ENCODE assay signal across 25 mouse cellular contexts in the genomic region with DNA sequence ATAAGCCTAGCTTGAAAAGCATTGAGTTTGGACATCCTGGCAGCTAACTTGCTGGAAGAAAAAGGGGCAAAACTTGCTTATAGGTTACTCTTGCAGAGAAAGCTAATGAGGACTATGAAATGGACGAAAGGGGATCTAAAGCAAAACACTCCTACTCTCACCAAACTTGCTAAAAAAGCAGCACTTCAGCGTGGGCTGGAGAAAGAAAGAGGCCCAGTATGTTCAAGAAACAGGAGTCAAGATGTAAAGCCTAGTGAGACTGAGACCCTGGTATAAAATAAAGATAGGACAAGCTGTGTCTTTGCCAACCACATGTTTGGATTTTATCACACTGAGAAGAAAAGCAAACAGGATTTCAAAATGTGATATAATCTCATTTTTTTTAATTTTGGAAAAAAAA.
"Had no signal": no experiment of that assay in that cellular context is flagged by ENCODE, and none has a peak within 500 bp of the region (broad histone marks: within the 10 kb centered on the region; RNA-seq: fewer than 3 reads in every experiment).

No protein-coding gene starts in this region.

- H3K4me3 ChIP-seq: gastrocnemius, adult 2 months; heart, embryonic 10.5 days; heart, embryonic 12.5 days; hindbrain, embryonic 10.5 days; hindbrain, embryonic 12.5 days; intestine, embryonic 15.5 days; layer of hippocampus, adult 2 months; limb, embryonic 10.5 days; limb, embryonic 12.5 days had no signal

- H3K9me3 ChIP-seq: heart, embryonic 10.5 days; heart, embryonic 12.5 days; hindbrain, embryonic 10.5 days; hindbrain, embryonic 12.5 days; intestine, embryonic 15.5 days; limb, embryonic 10.5 days; limb, embryonic 12.5 days had no signal

- H3K36me3 ChIP-seq: heart, embryonic 10.5 days; heart, embryonic 12.5 days; hindbrain, embryonic 10.5 days; hindbrain, embryonic 12.5 days; intestine, embryonic 15.5 days; limb, embryonic 10.5 days; limb, embryonic 12.5 days had no signal

- ATAC-seq: forebrain, embryonic 16.5 days; inflammation-experienced regulatory T-cells, adult 6 months; intestine, embryonic 15.5 days; intestine, postnatal 0 days had no signal

- DNase-seq: gastrocnemius, adult 2 months; gastrocnemius, postnatal 10 days; gastrocnemius, postnatal 25 days; heart, adult 18-20 months; heart, postnatal 10 days; heart, postnatal 4 days; kidney, adult 18-20 months; kidney, adult 8-10 months; kidney, postnatal 10 days; kidney, postnatal 25 days; kidney, postnatal 4 days; liver had no signal

- H3K4me1 ChIP-seq: heart, embryonic 10.5 days; heart, embryonic 12.5 days; hindbrain, embryonic 10.5 days; hindbrain, embryonic 12.5 days; intestine, embryonic 15.5 days; limb, embryonic 10.5 days; limb, embryonic 12.5 days had no signal

- H3K4me2 ChIP-seq: heart, embryonic 12.5 days; hindbrain, embryonic 12.5 days; hindbrain, embryonic 14.5 days; intestine, embryonic 15.5 days; limb, embryonic 12.5 days; liver, embryonic 11.5 days had no signal

- H3K9ac ChIP-seq: heart, embryonic 12.5 days; hindbrain, embryonic 12.5 days; hindbrain, embryonic 14.5 days; intestine, embryonic 15.5 days; limb, embryonic 12.5 days had no signal

- H3K27me3 ChIP-seq: heart, embryonic 12.5 days; hindbrain, embryonic 12.5 days; intestine, embryonic 15.5 days; limb, embryonic 12.5 days had no signal

- H3K27ac ChIP-seq: gastrocnemius, adult 2 months; heart, embryonic 10.5 days; hindbrain, embryonic 10.5 days; hindbrain, embryonic 12.5 days; hindbrain, embryonic 14.5 days; intestine, embryonic 15.5 days; layer of hippocampus, adult 2 months; limb, embryonic 10.5 days; limb, embryonic 12.5 days had no signal
